Mouse (Mus musculus): ENCODE measurements around the gene Tfap2b.

DNA sequence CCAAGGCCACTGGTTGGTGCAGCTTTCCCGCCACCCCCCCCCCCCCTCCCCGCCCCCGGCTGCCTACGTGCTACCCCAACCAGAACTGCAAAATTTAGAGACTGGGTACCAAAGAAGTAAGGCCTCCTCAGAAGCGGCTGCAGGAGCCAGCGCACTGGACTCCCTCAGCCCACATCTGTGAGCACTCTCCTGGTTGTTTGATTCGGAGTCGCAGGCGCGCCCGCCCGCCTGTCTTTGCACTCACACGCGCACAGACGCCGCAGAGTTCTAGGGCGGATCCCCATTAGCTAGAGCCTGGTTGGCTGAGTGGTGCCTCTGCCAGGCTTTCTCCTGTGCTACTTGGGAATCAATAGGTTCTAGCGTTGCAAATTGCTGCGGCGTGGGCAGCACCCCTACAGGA is 32.6 kb downstream of the Tfap2b start:
- no peak for TF ChIP-seq NRF1 (IDR thresholded peaks at IDR 0.05; ENCODE audit: insufficient read depth, low read depth, low read length, poor library complexity, severe bottlenecking)
- TF ChIP-seq TAL1 (IDR thresholded peaks at IDR 0.05; ENCODE audit: low read length) = no peak
- TF ChIP-seq ELF1 (IDR thresholded peaks at IDR 0.05; ENCODE audit: low read depth, low read length) = no peak
- no peak for TF ChIP-seq ZMIZ1 (IDR thresholded peaks at IDR 0.05; ENCODE audit: low read depth, low read length)

Data from MEL (cell line).